Mouse (Mus musculus) lung, adult 18-20 months (tissue): Measurements from ENCODE around the gene Vars.

Experiments used
- DNase-seq, 2 experiments: peaks; one replicate each; pipeline ENCODE4 v3.0.0; 2022; ENCODE audit warnings: mixed read lengths in 2 of 2

The Vars gene

GRCm38 (mm10) chr17:35048932-35049440, 48.2 kb downstream of the Vars start:
- DNase-seq = no peak

- DNase-seq = peak; percentile 60 to 70
Observed at GRCm38 (mm10) chr17:35049561-35050016, 48.8 kb downstream of the Vars start, which contains the start of gene Clic1. Clic1 (plus strand) TSS chr17:35049966.

GRCm38 (mm10) chr17:35050126-35050750, 49.5 kb downstream of the Vars start:
- DNase-seq = peak; percentile 88

- DNase-seq = peak; percentile 86 to 90
Observed at GRCm38 (mm10) chr17:35051156-35052086, 50.6 kb downstream of the Vars start.

GRCm38 (mm10) chr17:35052271-35052798, 51.5 kb downstream of the Vars start:
- no peak for DNase-seq

- no peak for DNase-seq
Observed at GRCm38 (mm10) chr17:35055691-35056495, 55.1 kb downstream of the Vars start.

GRCm38 (mm10) chr17:35057090-35057489, 56.3 kb downstream of the Vars start:
- no peak for DNase-seq

GRCm38 (mm10) chr17:35058316-35058715, 57.5 kb downstream of the Vars start:
- no peak for DNase-seq

GRCm38 (mm10) chr17:35058911-35059892, 58.4 kb downstream of the Vars start, which contains the start of gene Ddah2:
Ddah2 (plus strand) TSS chr17:35059035.
- peak; percentile 88 to 92 for DNase-seq

- no peak for DNase-seq
Observed at GRCm38 (mm10) chr17:35060071-35060470, 59.3 kb downstream of the Vars start.

- DNase-seq = peak; percentile 53 to 62
Observed at GRCm38 (mm10) chr17:35060737-35061297, 60.0 kb downstream of the Vars start.

GRCm38 (mm10) chr17:35061299-35061698, 60.5 kb downstream of the Vars start:
- no peak for DNase-seq

GRCm38 (mm10) chr17:35063466-35063865, 62.7 kb downstream of the Vars start:
- DNase-seq = no peak

GRCm38 (mm10) chr17:35064378-35064877, 63.6 kb downstream of the Vars start:
- DNase-seq = no peak

- peak; percentile 89 to 93 for DNase-seq
Observed at GRCm38 (mm10) chr17:35064951-35065947, 64.5 kb downstream of the Vars start, which contains the start of gene Ly6g6c. Ly6g6c (plus strand) TSS chr17:35065388.
